Mouse (Mus musculus) T-helper 17 cell (primary cell): ENCODE measurements around the gene Gm17409.

Source experiments
- in situ Hi-C, 2 experiments: fragments of 300-600 bp; cut with MboI, MseI; formaldehyde crosslinking; loops; 1 replicate in 1 of 2; 2 replicates in 1 of 2; pipeline ENCODE4 v1.15.1; 2025; ENCODE audit warnings: high pct_unique_total_duplicates in 2 of 2

The Gm17409 gene

DNA sequence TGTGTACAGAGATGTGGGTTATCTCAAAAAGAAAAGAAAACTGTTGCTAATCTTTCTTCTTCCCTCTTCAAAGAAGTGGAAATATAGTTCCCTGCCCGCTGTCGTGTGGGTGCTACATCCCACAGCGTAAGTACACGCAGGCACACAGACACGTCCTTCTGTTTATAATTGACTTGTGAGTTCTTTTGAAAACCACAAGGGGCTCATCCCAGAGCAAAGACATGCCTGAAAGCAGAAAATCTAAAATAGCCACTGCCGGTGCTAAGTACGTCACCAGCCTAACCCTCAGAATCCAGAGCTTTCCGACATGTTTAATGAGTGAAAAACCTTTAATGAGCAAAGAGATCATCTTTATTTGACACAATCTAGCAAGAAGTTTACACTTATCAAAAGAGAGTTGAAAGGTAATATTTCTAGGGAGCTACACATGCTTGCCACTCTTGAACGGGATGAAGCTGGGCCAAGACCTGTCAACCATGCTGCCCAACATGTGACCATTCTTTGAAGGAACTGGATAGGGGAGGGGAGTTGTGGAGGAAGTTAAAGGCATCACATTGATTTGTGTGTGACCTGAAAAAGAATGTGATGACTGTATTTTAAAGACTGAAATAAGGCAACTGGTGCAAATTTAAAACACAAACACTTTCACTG is 11.7 kb downstream of the Gm17409 start:
- in situ Hi-C loops: loop anchor here in 1 of 2 experiments (10.0 kb wide), 1 partner anchor 683 kb away; the partner anchor contains the start of genes Ccdc148 and Pkp4

DNA sequence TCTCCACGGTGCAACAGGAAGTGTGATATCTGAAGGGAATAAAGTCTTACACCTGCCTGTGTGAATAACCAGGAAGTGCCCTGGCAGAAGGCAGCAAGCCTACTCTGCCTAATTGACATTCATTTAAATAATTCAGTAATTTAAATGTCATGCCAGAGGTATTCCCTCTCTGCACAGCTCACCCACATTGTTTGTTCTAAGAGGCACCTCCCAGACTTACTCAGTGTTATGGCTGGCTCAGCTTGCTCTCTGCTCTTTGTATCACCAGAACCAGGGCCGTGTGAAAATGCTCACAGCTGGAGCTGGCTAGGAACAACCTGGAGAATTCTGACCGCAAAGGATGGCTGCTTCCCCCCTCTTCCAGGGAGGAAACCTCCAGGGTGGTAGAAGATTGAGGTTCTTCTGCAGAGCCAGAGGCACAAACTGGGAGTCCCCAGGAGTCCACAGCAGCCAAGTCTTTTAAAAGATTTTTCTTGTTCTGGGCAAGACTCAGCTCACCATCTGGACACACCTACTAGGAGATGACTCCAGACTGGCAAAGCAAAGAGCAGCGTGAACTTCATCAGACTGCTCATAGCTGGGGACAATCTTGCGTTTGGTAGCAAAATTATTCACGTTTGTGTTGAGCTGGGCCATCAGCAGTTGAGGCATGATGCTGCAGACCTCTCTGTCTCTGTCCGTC is 14.5 kb downstream of the Gm17409 start:
- in situ Hi-C loops: loop anchor here in 1 of 2 experiments (10.0 kb wide), 1 partner anchor 680 kb away; the partner anchor contains the start of genes Ccdc148 and Pkp4

DNA sequence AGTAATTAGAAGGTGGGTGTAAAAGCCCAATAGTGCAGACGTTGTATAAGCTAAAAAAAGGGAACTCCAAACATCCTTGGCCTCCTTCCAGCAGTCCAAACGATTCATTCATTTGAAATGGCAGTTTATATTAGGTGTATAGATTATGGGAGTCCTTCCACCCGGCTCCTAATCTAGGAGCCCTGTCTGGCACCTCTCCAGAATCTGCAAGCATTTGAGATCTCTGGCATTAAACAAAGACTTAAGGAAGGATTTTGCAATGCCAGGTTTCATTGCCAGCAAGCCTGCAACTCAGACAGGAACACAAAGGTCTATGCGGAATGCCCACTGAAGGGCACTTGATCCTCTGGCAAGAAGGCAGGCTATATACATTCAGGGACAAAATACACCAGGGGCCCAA is 15.2 kb downstream of the Gm17409 start:
- in situ Hi-C loops: loop anchor here in 1 of 2 experiments (10.0 kb wide), 1 partner anchor 680 kb away; the partner anchor contains the start of genes Ccdc148 and Pkp4

DNA sequence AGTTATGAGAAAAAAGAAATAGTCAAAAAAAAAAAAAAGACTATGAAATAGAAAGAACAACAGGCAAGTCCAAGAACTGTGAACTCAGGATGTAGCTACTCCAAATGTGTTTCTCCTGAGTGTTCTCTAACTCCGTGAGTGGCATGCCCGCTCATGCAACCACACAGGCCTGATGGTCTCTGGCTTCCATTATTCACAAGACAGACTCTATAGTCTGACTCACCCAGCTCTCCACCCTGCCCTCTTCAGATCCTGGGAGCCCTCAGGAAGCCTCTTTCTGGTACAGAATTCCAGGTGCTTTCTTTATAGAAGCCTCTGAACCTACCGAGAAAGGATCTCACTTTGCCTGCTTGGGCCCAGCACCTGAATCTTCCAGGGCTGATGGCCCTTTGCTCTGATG is 15.8 kb downstream of the Gm17409 start:
- in situ Hi-C loops: loop anchor here in 1 of 2 experiments (10.0 kb wide), 1 partner anchor 679 kb away; the partner anchor contains the start of genes Ccdc148 and Pkp4

DNA sequence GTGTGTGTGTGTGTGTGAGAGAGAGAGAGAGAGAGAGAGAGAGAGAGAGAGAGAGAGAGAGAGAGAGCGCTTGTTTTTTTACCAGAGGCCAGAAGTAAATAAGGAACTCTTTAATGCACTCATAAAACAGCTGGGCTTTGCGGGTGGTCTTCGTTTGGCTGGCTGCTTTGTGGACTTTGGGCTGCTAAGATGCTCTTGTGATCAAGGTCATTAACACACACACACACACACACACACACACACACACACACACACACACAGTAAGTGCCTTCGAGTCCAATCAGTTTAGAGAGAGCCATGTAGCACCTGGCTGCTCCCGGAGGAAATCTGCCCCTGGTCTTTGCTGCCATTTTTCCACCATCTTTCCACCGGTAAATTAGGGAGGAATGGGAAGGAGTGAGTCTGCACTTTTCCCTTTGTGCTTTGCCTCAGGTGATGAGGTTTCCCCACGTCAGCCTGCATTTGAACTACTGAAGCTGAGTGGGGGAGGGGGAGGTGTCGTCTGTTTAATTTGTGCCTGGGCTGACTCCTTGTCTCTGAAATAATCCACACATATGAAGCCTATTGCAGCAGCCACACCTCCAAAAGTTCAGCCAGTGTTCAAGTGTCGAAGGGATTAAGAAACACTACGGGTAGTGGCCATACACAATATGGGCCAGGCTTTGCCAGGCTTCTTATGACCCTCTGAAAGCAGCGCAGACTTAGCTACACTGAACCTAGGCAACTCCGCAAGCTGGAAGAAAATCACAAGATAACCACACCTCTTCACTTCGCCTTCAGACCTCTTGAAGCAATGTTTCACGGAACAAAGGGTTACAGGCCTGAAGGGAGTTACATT is 16.7 kb downstream of the Gm17409 start:
- in situ Hi-C loops: loop anchor here in 1 of 2 experiments (10.0 kb wide), 1 partner anchor 678 kb away; the partner anchor contains the start of genes Ccdc148 and Pkp4

DNA sequence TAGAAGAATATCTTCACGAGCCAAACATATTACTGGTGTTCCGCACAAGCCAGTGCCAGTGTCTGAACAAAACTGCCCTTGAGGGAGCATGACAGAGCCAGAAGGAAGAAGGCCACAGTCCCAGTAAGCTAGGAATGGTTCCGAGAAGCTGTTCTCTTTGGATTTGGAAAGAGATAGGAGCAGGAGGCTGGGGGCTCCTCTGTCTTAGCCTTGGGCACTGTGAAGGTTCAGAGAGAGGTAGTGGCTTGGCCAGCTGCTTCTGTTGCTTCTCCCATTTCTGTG is 17.3 kb downstream of the Gm17409 start:
- in situ Hi-C loops: loop anchor here in 1 of 2 experiments (10.0 kb wide), 1 partner anchor 678 kb away; the partner anchor contains the start of genes Ccdc148 and Pkp4

DNA sequence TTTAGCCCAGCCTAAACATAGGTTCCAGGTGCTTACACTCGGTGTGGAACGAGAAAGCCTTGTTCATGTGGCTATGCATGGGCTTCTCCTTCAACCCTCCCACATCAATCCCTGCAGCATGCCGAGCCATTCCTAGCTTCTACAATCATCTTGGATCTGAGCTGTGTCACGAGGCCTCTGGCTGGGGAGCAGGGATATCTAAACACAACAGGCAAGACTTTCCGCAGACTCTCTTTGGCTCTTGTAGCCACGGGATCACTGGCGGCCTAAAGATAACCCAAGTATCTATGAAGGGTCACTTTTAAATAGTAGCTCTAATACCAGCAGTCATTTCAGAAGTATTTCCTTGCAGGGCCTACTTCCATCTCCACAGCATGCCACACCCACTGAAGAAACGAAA is 18.5 kb downstream of the Gm17409 start:
- in situ Hi-C loops: loop anchor here in 1 of 2 experiments (10.0 kb wide), 1 partner anchor 676 kb away; the partner anchor contains the start of genes Ccdc148 and Pkp4

DNA sequence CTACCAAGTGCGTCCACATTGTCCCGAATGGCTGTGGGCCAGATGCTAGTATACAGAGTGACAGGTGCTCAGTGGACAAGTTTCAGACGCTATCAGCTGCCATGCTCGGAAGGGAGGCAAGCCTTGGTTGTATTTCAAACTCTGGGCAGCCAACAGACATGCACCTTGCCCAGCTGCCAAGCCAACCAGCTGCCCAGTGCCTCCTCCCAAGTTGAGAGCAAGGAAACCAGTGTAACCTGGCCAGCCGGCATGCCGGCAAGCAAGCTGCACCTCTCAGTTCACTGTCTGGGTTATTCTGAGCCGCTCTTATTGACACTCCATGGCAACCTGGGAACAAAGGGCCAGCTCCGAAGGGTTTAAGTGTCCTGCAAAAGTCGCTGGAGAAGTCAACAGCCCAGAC is 19.4 kb downstream of the Gm17409 start:
- in situ Hi-C loops: loop anchor here in 1 of 2 experiments (10.0 kb wide), 1 partner anchor 676 kb away; the partner anchor contains the start of genes Ccdc148 and Pkp4

DNA sequence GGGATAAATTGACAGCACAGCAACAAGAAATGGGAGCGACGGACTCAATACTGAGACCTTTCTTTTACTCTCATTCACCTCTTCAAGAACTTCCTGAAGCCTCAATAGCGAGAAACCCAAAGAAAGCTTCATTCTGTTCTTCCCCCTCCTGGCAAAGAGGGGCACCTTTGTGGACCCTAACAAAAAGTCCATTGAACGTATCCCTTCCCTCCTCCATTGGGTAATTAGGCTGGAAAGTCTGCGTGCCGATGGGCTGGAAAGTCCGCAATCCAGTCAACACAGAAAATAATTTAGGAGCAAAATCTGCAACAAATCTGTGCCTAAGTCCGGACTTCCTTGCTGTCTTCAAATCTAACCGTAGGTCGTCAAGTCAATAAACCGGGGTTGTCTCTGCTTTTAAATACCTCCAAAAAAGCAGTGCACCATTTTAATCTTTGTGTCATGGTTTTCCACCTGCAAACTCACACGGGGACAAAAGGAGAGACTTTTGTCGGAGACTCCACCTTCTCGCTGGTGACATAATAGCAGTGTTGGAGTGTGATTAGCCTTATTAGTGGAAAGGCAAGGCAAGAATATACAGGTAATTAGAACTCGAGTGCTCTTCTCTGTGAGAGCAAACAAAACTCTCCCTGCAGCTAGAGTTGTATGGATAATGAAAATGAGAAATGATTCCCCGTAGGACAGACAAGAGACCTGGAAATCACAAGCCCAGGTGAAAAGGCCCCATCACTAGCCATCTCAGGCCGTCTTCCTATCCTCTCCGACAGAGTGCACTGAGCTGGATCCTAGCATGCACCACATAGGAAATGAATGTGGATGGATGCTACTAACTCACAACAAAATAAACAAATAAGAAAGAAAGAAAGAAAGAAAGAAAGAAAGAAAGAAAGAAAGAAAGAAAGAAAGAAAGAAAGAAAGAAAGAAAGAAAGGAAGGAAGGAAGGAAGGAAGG is 24.0 kb downstream of the Gm17409 start:
- in situ Hi-C loops: no loop called here

DNA sequence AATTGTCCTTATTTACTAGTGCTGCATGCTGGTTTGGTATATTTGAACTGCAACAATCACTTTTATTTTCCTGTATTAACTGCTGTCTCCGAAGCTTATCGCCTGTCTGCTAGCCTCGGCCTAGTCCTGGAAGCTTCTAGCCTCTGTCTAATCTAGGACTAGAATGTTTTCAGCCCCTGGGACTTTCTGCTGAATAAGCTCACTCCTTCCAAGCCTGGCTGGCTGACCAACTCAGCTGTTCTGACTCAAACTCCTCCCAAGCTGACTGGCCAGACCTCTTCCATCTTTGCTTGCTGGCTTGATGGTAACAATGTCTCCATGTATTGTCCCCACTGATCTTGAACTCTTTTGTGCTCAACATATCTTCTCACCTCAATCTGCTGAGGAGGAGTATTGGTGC is 25.4 kb downstream of the Gm17409 start:
- in situ Hi-C loops: no loop called here

DNA sequence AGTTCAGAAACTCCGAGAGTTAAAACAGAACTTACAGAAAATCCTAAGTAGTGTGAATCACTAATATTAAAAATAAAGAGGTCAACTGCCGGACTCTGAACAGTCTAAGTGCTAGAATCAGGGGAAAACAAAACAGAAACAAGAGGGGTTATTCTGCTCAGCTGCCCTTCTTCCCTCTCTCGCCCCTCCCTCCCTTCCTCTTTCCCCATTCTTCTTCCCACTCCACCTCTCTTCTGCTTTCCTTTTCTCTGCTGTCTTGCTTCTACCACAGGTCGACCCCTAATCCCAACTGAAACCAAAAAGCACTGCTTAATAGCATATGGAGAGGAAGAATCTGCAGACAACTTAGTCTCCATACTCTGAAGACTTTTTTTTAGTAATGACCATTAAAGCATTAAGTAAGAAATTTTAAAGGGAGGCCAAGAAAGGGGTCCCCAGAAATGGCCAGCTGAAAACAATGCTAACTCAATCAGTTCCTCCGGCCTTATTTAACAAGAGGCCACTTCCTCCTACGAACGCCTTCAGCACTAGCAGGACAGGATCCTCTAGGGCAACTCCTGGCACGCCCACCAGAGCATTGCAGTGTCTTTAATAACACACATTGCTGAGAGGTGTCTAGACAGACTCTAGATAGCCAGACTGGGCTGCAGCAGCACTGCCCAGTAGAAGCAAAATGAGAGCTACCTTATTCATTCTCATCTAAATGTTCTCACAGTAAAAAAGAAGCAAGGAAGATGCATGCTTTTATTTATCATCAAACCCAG is 26.9 kb downstream of the Gm17409 start:
- in situ Hi-C loops: no loop called here

DNA sequence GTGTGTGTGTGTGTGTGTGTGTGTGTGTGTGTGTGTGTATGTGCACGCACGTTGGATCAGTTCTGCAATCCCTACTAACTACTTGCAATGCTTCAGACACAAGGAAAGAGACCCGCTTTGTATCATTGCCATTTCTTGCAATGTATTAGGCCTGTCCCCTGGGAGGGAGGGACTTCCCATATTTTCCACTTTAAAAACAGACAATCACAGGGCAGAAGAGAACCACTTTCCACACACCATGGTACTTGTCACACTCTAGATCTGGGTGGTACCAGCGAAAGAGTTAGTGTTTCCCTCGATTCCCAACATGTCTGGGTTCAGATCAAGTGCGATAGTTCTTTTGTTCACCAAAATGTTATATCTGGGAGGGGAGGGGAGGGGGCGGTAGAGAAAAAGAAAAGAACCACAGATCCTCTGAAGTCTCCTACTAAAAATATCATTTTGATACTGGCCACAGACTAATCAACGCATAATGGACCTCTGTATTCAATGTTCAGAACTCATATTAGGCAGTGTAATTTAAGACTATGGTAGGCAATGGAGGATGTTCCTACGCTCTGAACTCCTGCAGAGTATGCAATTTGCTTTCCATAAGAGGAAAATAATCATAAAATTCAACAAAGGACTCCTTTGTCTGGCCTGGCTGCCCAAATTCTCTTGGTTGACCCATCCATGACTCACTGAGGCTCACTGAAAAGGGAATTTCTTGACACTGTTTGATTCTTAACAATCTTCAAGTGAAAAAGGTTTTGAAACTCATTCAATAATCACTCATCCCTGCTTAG is 35.6 kb downstream of the Gm17409 start:
- in situ Hi-C loops: no loop called here

DNA sequence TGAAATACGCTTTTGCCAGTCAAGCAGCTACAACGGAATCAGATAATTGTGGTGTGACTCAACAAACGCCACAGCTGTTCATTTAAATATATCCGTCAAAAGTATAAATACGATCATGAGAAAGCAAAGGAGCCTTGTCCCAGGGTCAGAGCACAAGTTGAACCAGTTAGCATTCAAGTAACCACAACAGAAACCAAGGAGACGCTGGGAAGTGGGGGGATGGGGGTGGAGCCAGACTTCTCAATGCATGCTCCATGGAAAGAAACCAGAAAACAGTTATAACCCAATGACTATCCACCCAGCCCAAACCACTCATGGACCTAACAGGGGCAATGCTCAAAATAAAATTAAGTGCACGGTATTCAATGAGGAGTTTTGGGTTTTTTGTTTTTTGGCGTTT is 40.3 kb downstream of the Gm17409 start:
- in situ Hi-C loops: no loop called here

DNA sequence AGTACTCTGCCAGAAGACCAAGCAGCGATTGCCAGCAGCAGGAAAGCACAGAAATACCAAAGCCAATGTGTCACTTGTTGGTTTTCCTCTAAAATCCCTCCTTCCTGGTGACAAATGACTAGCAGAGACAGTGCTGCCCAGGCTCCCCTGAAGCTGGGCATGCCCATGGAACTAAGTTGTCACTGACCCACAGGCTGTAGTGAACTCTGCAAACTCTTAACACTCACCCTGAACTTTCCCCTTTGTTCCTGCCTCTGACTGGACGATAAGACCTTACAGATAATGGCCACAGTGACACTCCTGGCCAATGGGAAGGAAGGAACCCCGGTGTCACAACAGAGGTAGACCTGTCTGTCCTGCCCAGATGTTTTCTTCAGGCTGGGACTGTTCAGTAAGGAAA is 43.3 kb downstream of the Gm17409 start:
- in situ Hi-C loops: no loop called here

DNA sequence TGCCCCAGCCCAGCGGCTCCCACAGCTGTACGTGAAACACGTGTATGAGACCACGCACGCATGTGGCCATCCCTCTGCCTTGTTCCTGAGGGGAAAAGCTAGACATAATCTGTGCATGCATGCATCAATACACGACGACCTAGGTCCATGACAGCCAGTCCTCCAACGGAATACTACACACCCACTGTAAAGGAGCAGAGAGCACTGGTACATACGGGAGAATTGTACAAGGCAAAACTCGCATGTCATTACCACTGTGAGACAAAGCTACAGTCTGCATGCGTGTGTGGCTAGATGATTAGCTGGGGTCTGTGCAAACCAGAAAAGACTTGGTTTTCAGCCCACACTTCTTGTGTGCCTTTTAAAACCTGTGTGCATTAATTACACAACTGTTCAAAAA is 44.6 kb downstream of the Gm17409 start:
- in situ Hi-C loops: no loop called here

DNA sequence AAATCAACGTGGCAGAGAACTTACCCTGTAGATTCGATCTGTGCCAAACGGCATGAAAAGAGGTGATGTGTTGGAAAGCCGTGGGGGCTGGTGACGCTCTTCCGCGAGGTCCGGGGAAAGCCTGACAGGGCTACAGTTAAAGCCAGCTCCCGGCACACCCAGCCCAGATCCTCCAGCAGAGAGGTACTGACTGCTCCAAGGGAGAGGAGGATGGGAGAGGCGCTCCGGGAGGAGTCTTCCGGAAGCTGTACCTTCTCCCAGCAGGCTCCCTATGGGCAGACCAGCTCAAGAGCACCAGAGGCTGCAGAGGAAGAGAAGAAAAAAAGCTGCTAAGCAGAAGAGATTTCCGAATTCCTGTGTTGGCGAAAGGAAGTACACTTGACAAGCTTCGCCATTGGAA is 46.1 kb downstream of the Gm17409 start:
- in situ Hi-C loops: no loop called here

DNA sequence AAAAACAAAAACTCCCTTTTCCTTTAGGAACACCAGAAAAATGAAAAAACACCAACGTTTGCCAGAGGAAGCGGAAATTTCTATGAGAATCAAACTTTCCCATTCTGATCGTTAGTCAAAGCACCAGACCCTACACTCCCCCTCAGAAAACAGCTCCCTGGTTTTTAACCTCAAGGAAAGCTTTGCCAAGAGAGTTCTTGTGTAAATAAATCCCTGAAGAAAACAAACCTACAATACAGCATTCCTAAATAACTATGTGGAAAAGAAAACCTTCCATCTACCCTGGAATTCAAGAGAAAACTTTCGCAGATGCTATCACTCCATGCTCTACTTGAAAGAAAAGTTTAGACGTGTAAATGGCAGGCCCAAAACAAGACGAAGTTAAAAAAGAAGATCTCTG is 47.0 kb downstream of the Gm17409 start:
- in situ Hi-C loops: no loop called here

DNA sequence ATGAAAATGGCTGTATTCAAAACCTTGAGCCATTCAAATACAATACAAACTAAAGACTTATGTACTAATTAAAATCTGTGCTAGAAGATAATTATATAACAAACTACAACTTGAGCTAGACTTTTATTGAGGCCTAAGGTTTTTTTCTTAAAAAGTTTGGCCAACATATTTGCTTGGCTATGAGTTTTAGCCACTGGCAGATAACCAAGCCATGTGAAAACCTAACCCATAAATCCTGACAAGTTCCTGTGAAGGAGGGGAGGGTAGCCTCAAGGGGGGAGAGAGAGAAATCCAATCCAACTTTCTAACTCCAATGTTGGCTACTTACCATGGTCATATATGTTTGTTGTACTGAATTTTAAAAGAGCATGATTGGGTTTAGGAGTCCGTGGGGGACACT is 48.6 kb downstream of the Gm17409 start:
- in situ Hi-C loops: no loop called here
